Mouse (Mus musculus) MEL (cell line): ENCODE data around the gene Ceacam2.
"Not testable (repeated sequence)": the region's sequence is repeated elsewhere in the genome, so short reads cannot be mapped to it uniquely, and the experiment has no call there.

Experiments used
- BHLHE40 ChIP-seq: IDR thresholded peaks from 2 replicates; pipeline ENCODE4 v1.6.1; 2012; ENCODE audit warnings: low read depth, mild to moderate bottlenecking, inconsistent platforms, low read length, improper control_type of control experiment, borderline replicate concordance
- CTCF ChIP-seq, 3 experiments: IDR thresholded peaks in 2 of 3; conservative IDR thresholded peaks in 1 of 3; 2 replicates each; pipeline ENCODE4 v1.5.1; 2011 to 2012; ENCODE audit warnings: low read length in 3 of 3, low read depth in 2 of 3, mild to moderate bottlenecking in 2 of 3, improper control_type of control experiment in 1 of 3, inconsistent platforms in 1 of 3, mixed read lengths in 1 of 3, moderate library complexity in 1 of 3; ENCODE audit not compliant: control insufficient read depth in 1 of 3, insufficient read depth in 1 of 3, poor library complexity in 1 of 3, severe bottlenecking in 1 of 3
- EP300 ChIP-seq, 2 experiments: IDR thresholded peaks; 2 replicates each; pipeline ENCODE4 v1.6.1; 2011; ENCODE audit warnings: improper control_type of control experiment in 2 of 2, low read length in 2 of 2, low read depth in 1 of 2, mild to moderate bottlenecking in 1 of 2
- TBP ChIP-seq: IDR thresholded peaks from 2 replicates; pipeline ENCODE4 v1.8.0; 2011; ENCODE audit warnings: low read depth, low read length, improper control_type of control experiment
- UBTF ChIP-seq: IDR thresholded peaks from 2 replicates; pipeline ENCODE4 v1.6.1; 2012; ENCODE audit warnings: low read depth, mild to moderate bottlenecking, inconsistent platforms, low read length, improper control_type of control experiment, moderate library complexity, borderline replicate concordance; ENCODE audit not compliant: insufficient read depth

DNA sequence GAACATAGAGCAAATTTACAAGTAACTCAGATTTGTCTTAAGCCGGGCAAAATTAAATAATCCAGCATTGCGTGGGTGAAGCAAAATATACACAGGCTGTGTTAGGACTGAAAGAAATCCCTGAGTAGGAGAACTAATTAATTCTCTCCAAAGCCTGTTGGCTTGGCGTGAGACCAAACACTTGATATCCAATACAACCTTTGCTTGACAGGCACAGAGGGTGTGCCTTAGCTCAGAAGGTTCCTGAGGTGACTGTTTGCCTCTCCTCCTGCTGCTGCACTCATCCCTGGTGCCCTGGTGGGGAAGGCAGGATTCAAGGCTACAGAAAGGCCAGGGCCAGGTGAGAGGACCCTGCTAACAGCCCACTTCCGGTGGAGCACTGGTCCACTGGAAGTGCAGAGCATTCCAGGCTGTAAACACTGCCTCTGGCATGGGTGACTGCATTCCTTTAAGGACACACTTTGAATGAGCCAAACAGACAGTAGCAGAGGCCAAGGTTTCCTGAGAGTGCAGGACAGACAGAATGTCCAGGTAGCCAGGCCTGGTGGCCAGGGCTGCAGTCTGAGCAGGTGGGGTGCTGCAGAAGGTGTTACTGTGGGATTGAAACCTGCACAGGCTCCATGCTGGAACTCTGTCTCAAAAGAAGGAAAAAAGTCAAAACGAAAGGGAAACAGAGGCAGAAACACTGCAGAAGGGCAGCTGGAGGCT, 23.4 kb downstream of the Ceacam2 start:
- not testable (repeated sequence) for TF ChIP-seq UBTF; TBP; CTCF (IDR thresholded peaks at IDR 0.05 in 2 of 3, conservative IDR thresholded peaks at IDR 0.05 in 1 of 3; ENCODE audit: control insufficient read depth in 1 of 3, insufficient read depth in 1 of 3, low read depth in 2 of 3, low read length in 3 of 3, poor library complexity in 1 of 3, severe bottlenecking in 1 of 3); BHLHE40; EP300 (IDR thresholded peaks at IDR 0.05; ENCODE audit: low read depth in 1 of 2, low read length in 2 of 2)
